Mouse (Mus musculus): ENCODE measurements around the gene Zfp607a.
"Not testable (repeated sequence)": the region's sequence is repeated elsewhere in the genome, so short reads cannot be mapped to it uniquely, and the experiment has no call there.

The Zfp607a gene

GRCm38 (mm10) chr7:27857227-27857626 lies at the start of gene Zfp607a:
TSS of gene Zfp607a (plus strand) at chr7:27857527.
- DNase-seq (ENCODE audit: low read depth, low spot score): no peak

- DNase-seq (ENCODE audit: low read depth, low spot score): no peak
Observed at GRCm38 (mm10) chr7:27818526-27819110, 38.7 kb upstream of the Zfp607a start.

GRCm38 (mm10) chr7:27822611-27823010 lies 34.7 kb upstream of the Zfp607a start:
- DNase-seq (ENCODE audit: low read depth, low spot score): no peak

- DNase-seq (ENCODE audit: low read depth, low spot score): no peak
Observed at GRCm38 (mm10) chr7:27834131-27834530, 23.2 kb upstream of the Zfp607a start.

GRCm38 (mm10) chr7:27837896-27838295 lies 19.4 kb upstream of the Zfp607a start:
- no peak for DNase-seq (ENCODE audit: low read depth, low spot score)

- peak; percentile 74 for DNase-seq (ENCODE audit: low read depth, low spot score)
Observed at GRCm38 (mm10) chr7:27838323-27839249, 18.7 kb upstream of the Zfp607a start, which contains the start of gene Zfp59. TSS of gene Zfp59 (plus strand) at chr7:27838607.

GRCm38 (mm10) chr7:27839596-27839995 lies 17.7 kb upstream of the Zfp607a start:
- DNase-seq (ENCODE audit: low read depth, low spot score): no peak

GRCm38 (mm10) chr7:27840104-27840503 lies 17.2 kb upstream of the Zfp607a start:
- DNase-seq (ENCODE audit: low read depth, low spot score): no peak

GRCm38 (mm10) chr7:27859301-27860251 lies 2.2 kb downstream of the Zfp607a start:
- peak; percentile 22 for DNase-seq (ENCODE audit: low read depth, low spot score)

- DNase-seq (ENCODE audit: low read depth, low spot score): peak; percentile 79
Observed at GRCm38 (mm10) chr7:27860396-27861235, 3.3 kb downstream of the Zfp607a start.

- DNase-seq (ENCODE audit: low read depth, low spot score): not testable (repeated sequence)
Observed at GRCm38 (mm10) chr7:27862578-27862977, 5.3 kb downstream of the Zfp607a start.

- no peak for DNase-seq (ENCODE audit: low read depth, low spot score)
Observed at GRCm38 (mm10) chr7:27881721-27882120, 24.4 kb downstream of the Zfp607a start.

- no peak for DNase-seq (ENCODE audit: low read depth, low spot score)
Observed at GRCm38 (mm10) chr7:27900601-27901000, 43.3 kb downstream of the Zfp607a start.

GRCm38 (mm10) chr7:27905061-27905848 lies 47.9 kb downstream of the Zfp607a start:
- DNase-seq (ENCODE audit: low read depth, low spot score): no peak

GRCm38 (mm10) chr7:27910952-27911351 lies 53.6 kb downstream of the Zfp607a start:
- DNase-seq (ENCODE audit: low read depth, low spot score): not testable (repeated sequence)

- not testable (repeated sequence) for DNase-seq (ENCODE audit: low read depth, low spot score)
Observed at GRCm38 (mm10) chr7:27927041-27927440, 69.7 kb downstream of the Zfp607a start.

GRCm38 (mm10) chr7:27928818-27929695 lies 71.7 kb downstream of the Zfp607a start, which contains the start of gene Zfp974:
TSS of gene Zfp974 (minus strand) at chr7:27929460.
- peak; percentile 31 for DNase-seq (ENCODE audit: low read depth, low spot score)
